Mouse (Mus musculus): ENCODE results near the gene Coro1c. TPM values are rescaled to one million over a fixed set of nuclear protein-coding genes. Genes with fewer than 3 reads are reported as not detected.

The Coro1c gene
- polyA plus RNA-seq, 1 experiment: 12.9 TPM

DNA sequence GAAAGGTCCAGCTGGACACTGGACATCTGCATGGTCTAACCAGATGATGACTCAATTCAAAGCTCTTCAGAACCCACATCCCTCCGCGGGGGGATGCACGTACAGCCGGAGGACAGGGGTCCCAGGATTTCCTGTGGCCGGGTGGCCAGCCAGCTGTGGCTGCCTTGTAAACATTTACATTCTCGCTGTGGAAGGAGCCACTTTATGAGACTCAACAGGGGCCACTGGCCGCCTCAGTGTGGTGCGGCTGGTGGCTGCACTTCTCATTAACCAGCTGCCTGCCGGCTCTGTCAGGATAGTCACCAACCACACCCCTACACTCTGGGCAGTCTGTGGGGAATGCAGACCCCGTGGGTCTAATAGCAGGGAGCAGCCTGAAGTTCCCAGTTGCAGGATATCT, 102.1 kb downstream of the Coro1c start:
- no peaks in the 10 kb centered on the region for H3K4me1 ChIP-seq (ENCODE audit: control insufficient read depth, insufficient read depth, low read length)

DNA sequence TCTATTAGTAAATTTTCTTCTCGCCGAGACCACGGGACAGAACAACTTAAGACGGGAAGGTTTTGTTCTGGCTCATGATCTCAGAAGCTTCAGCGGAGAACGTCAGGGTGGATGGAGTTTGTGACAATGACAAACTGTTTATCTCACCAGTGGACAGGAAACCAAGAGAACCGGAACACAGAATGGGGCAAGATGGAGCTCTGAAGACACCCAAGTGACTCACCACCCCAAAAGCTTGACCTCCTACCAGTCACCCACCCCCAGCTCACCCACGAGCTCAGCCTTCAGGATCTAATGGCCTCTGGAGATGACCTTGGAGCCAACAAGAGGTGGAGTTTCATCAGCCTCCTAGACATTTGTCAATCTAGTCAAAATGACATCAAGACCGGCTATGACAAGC, 103.3 kb downstream of the Coro1c start:
- Histone ChIP-seq H3K4me3 (ENCODE audit: control insufficient read depth, low read depth, low read length) (no peak overlapping the region), H3K4me1 (ENCODE audit: control insufficient read depth, insufficient read depth, low read length) (no peaks in the 10 kb centered on the region), H3K36me3 (ENCODE audit: control insufficient read depth, insufficient read depth, low read length) (no peaks in the 10 kb centered on the region), H3K27me3 (ENCODE audit: control insufficient read depth, insufficient read depth, low read length) (no peaks in the 10 kb centered on the region), H3K27ac (ENCODE audit: control insufficient read depth, insufficient read depth, low read depth, low read length) (no peak overlapping the region)
- TF ChIP-seq POLR2A (IDR thresholded peaks at IDR 0.05; ENCODE audit: control insufficient read depth, low read depth, low read length) (no peak), CTCF (IDR thresholded peaks at IDR 0.05; ENCODE audit: control insufficient read depth, insufficient read depth, insufficient replicate concordance, low read depth, low read length) (no peak)

More for the DNA sequence above, 102.1 kb downstream of the Coro1c start:
- Histone ChIP-seq H3K27me3 (ENCODE audit: control insufficient read depth, insufficient read depth, low read length) (no peaks in the 10 kb centered on the region), H3K27ac (ENCODE audit: control insufficient read depth, insufficient read depth, low read depth, low read length) (no peak overlapping the region), H3K4me3 (ENCODE audit: control insufficient read depth, low read depth, low read length) (no peak overlapping the region), H3K36me3 (ENCODE audit: control insufficient read depth, insufficient read depth, low read length) (no peaks in the 10 kb centered on the region)
- TF ChIP-seq POLR2A (IDR thresholded peaks at IDR 0.05; ENCODE audit: control insufficient read depth, low read depth, low read length): no peak
- TF ChIP-seq CTCF (IDR thresholded peaks at IDR 0.05; ENCODE audit: control insufficient read depth, insufficient read depth, insufficient replicate concordance, low read depth, low read length): no peak

DNA sequence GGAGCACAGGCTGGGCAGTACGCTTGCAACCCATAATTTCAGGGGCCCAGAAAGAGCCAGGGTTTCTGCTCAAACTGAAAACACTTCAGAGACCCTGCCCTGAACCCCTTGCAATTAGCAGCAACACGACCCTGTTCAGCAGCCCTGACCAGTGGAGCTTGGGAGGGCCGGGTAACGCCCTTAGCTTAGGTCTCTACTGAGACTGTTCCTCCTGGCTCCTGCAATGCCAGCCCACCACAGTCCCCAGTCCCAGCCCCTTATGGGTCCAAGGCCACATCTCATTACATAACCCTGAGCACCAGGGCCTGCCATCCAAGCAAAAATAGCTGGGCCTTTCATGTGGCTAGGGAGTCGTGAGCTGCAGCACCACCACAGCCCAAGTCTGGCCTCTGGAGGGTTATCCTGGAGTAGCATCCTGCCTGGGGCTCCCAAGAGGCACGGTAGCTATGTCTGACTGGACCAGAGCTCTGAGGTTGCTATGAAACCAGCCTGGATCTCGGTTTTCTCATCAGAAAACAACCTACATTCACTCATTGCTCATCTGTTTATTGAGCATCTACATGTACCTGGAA, 104.1 kb downstream of the Coro1c start:
- Histone ChIP-seq H3K27me3 (ENCODE audit: control insufficient read depth, insufficient read depth, low read length) (no peaks in the 10 kb centered on the region), H3K4me3 (ENCODE audit: control insufficient read depth, low read depth, low read length) (no peak overlapping the region), H3K36me3 (ENCODE audit: control insufficient read depth, insufficient read depth, low read length) (no peaks in the 10 kb centered on the region), H3K4me1 (ENCODE audit: control insufficient read depth, insufficient read depth, low read length) (no peaks in the 10 kb centered on the region), H3K27ac (ENCODE audit: control insufficient read depth, insufficient read depth, low read depth, low read length) (no peak overlapping the region)
- TF ChIP-seq CTCF (IDR thresholded peaks at IDR 0.05; ENCODE audit: control insufficient read depth, insufficient read depth, insufficient replicate concordance, low read depth, low read length) (no peak), POLR2A (IDR thresholded peaks at IDR 0.05; ENCODE audit: control insufficient read depth, low read depth, low read length) (no peak)

DNA sequence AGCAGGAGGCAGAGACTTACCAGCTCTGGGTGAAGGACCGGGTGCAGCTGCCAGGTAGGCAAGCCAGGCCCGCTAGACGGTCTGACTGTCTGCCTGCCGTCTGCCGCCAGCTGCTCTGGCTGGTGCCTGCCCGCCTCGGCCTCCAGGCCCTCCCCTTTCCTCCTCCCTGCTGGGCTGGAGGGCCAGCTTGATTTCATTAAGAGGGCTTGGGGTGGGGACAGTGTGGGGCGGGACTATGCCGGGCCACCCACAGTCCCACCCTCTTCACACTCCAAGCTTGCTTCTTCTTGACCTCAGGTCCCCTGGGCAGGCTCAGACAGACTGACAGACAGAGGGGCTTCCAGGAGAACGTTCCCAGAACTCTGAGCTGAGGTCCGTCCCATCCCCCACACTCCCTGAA, 108.3 kb downstream of the Coro1c start, which contains the start of gene Tmem119:
TSS of gene Tmem119 (minus strand) at position 237 of the 400 bp plus-strand sequence.
- Histone ChIP-seq H3K36me3 (ENCODE audit: control insufficient read depth, insufficient read depth, low read length) (no peaks in the 10 kb centered on the region), H3K27ac (ENCODE audit: control insufficient read depth, insufficient read depth, low read depth, low read length) (no peak within 1 kb of the TSS), H3K4me3 (ENCODE audit: control insufficient read depth, low read depth, low read length) (no peak within 1 kb of the TSS), H3K4me1 (ENCODE audit: control insufficient read depth, insufficient read depth, low read length) (no peaks in the 10 kb centered on the region), H3K27me3 (ENCODE audit: control insufficient read depth, insufficient read depth, low read length) (no peaks in the 10 kb centered on the region)
- no peak for TF ChIP-seq CTCF (IDR thresholded peaks at IDR 0.05; ENCODE audit: control insufficient read depth, insufficient read depth, insufficient replicate concordance, low read depth, low read length)
- no peak for TF ChIP-seq POLR2A (IDR thresholded peaks at IDR 0.05; ENCODE audit: control insufficient read depth, low read depth, low read length)

DNA sequence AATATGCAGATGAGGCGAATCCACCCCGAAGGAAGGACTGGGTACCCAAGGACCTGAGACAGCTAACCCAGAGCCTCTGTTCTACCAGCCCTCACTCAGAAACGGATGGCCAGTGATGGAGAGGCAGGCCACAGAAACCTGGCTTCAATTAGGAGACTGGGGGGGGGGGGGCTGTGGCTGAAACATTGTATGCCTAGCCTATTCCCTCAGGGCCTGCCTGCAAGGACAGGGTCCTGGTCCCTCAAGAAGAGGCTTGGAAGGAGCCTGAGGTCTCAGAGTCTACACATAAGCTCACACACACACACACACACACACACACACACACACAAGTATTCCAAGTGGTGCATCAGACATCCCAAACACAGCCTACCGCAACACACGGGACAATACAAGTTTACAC, 108.9 kb downstream of the Coro1c start:
- Histone ChIP-seq H3K27me3 (ENCODE audit: control insufficient read depth, insufficient read depth, low read length) (no peaks in the 10 kb centered on the region), H3K36me3 (ENCODE audit: control insufficient read depth, insufficient read depth, low read length) (no peaks in the 10 kb centered on the region), H3K4me3 (ENCODE audit: control insufficient read depth, low read depth, low read length) (no peak overlapping the region), H3K27ac (ENCODE audit: control insufficient read depth, insufficient read depth, low read depth, low read length) (no peak overlapping the region), H3K4me1 (ENCODE audit: control insufficient read depth, insufficient read depth, low read length) (no peaks in the 10 kb centered on the region)
- TF ChIP-seq CTCF (IDR thresholded peaks at IDR 0.05; ENCODE audit: control insufficient read depth, insufficient read depth, insufficient replicate concordance, low read depth, low read length) (no peak), POLR2A (IDR thresholded peaks at IDR 0.05; ENCODE audit: control insufficient read depth, low read depth, low read length) (no peak)

DNA sequence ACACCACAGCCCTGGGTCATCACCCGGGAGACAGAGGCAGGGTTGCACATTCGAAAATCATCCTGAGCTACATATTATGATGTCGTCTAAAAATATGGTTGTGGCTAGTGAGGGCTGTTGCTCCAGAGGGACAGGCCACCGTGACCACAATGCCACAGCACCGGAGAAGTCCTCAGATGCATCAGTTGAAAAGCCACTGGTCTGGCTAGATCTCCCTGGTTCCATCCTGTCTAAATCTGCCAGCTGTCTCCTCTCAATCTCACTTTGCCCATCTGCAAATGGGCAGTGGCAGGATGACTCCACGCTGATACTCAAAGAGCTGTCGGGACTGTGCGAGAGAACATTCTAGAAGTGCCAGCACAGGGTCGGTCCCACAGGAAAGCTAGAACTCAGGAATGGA, 110.0 kb downstream of the Coro1c start:
- Histone ChIP-seq H3K27ac (ENCODE audit: control insufficient read depth, insufficient read depth, low read depth, low read length) (no peak overlapping the region), H3K27me3 (ENCODE audit: control insufficient read depth, insufficient read depth, low read length) (no peaks in the 10 kb centered on the region), H3K36me3 (ENCODE audit: control insufficient read depth, insufficient read depth, low read length) (no peaks in the 10 kb centered on the region), H3K4me3 (ENCODE audit: control insufficient read depth, low read depth, low read length) (no peak overlapping the region), H3K4me1 (ENCODE audit: control insufficient read depth, insufficient read depth, low read length) (no peaks in the 10 kb centered on the region)
- TF ChIP-seq POLR2A (IDR thresholded peaks at IDR 0.05; ENCODE audit: control insufficient read depth, low read depth, low read length) (no peak), CTCF (IDR thresholded peaks at IDR 0.05; ENCODE audit: control insufficient read depth, insufficient read depth, insufficient replicate concordance, low read depth, low read length) (no peak)

DNA sequence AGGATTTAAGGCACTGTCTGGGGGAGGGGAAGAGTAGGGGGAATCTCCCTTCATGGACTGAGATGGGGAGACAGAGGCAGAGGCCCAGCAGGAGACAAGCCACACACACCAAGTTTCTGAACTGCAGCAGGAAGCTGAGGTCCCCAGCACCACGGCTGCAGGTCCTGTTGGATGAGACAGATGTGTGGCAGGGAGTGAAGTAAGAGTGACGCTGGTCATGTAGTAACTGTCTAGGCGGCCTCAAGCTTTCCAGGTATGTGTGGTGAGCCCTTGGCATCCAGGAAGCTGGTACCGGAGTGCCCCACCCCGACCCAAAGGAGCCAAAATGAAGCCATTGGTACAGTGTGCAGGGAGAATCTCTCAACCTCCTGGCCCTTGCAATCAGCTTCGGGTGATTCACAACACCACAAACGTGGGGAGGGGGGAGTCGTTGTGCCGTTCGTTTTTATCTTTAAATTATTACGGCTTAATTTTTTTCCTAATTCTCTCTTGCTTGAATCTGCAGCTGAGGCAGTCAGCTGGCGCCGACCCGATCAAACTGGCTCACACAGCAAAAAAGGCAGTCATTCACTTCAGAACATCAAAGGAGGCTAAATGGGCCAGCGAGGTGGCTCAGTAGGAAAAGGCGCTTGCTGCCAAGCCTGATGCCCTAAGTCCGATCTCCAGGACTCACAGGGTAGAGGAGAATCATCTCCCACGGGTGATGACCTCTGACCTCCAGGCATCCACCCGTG, 111.2 kb downstream of the Coro1c start:
- TF ChIP-seq POLR2A (IDR thresholded peaks at IDR 0.05; ENCODE audit: control insufficient read depth, low read depth, low read length) (no peak), CTCF (IDR thresholded peaks at IDR 0.05; ENCODE audit: control insufficient read depth, insufficient read depth, insufficient replicate concordance, low read depth, low read length) (no peak)
- H3K27me3 ChIP-seq (ENCODE audit: control insufficient read depth, insufficient read depth, low read length): no peaks in the 10 kb centered on the region
- H3K4me1 ChIP-seq (ENCODE audit: control insufficient read depth, insufficient read depth, low read length): no peaks in the 10 kb centered on the region
- H3K27ac ChIP-seq (ENCODE audit: control insufficient read depth, insufficient read depth, low read depth, low read length): no peak overlapping the region
- H3K36me3 ChIP-seq (ENCODE audit: control insufficient read depth, insufficient read depth, low read length): no peaks in the 10 kb centered on the region
- H3K4me3 ChIP-seq (ENCODE audit: control insufficient read depth, low read depth, low read length): no peak overlapping the region

All from testis, adult 2 months (tissue).